Mouse (Mus musculus) liver, embryonic 14 days (tissue): ENCODE measurements around the gene Gm20721. TPM values are rescaled to one million over a fixed set of nuclear protein-coding genes. Genes with fewer than 3 reads are reported as not detected.

Source experiments
- polyA plus RNA-seq: library from polyadenylated mRNA; depleted of rRNA; stranded (reverse); fragments of >200 nt; gene quantifications from 2 replicates; pipeline ENCODE4 v1.2.3, GENCODE M21; 2012; rRNA removed

The Gm20721 gene
- polyA plus RNA-seq = 0.60 and 1.0 TPM in 2 replicates

DNA sequence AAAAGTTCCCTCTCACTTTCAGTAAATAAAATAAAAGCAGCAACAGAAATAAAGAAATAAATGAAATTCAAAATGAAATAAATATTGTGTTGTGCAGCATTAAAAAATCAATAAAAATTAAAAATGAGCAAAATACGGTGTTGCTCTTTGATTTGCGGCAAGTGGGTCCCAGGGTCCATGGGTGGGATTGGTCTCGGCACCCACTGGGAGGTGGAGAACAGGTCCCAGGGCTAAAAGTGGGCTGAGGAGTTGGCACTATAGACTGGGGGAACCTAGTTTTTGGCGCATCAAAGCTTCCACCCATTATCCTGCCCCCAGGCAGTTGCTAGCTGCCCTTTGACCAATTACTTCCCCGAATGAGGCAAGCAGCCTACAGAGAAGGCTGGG lies at the start of gene Gm20721:
Gene Gm20721, minus strand, starts transcription at position 101 of the 387 bp plus-strand sequence.

DNA sequence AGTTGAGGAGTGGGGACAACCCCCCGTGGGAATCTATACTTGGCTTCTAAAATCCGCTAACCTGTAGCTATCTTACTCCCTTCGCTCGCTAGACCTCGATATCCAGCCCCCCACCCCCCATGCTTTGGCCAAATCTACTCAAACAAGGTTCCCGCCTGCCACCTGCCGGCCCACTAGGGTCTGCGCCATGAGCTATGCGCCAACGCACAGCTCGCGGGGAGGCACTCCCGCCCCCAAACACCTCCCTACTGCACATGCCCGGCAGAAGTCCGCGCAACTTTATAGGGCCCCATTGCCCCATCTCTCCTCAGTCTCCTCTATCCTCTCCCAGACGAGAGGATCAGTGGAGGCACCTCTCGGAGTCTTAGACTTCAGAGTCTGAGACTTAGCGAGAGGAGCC lies 62.5 kb downstream of the Gm20721 start, which contains the start of gene Gnas:
Gene Gnas, plus strand, starts transcription at position 310 of the 400 bp plus-strand sequence.

Other genes with a start within 250 kb of the Gm20721 start
- 23.7 and 25.2 TPM in 2 replicates for gene Npepl1, start 236.4 kb downstream of the Gm20721 start, polyA plus RNA-seq
- 283 and 312 TPM in 2 replicates for gene Gnas, start 62.4 kb downstream of the Gm20721 start, polyA plus RNA-seq
- gene Nelfcd, start 69.1 kb upstream of the Gm20721 start, polyA plus RNA-seq = 51.8 and 57.6 TPM in 2 replicates
- 65.9 and 73.7 TPM in 2 replicates for gene Ctsz, start 92.3 kb upstream of the Gm20721 start, polyA plus RNA-seq
- 24.7 and 26.0 TPM in 2 replicates for gene Tubb1, start 104.0 kb upstream of the Gm20721 start, polyA plus RNA-seq
- gene Atp5e, start 117.4 kb upstream of the Gm20721 start, polyA plus RNA-seq = 223 and 249 TPM in 2 replicates
- gene Prelid3b, start 126.4 kb upstream of the Gm20721 start, polyA plus RNA-seq = 58.4 and 65.2 TPM in 2 replicates